Mouse (Mus musculus) ES-Bruce4 (cell line): ENCODE results near the gene Rufy2.

Experiments
- CTCF ChIP-seq: IDR thresholded peaks from one replicate; pipeline ENCODE4 v1.8.1; 2011; ENCODE audit warnings: low read depth, low read length
- EP300 ChIP-seq: IDR thresholded peaks from 2 replicates; pipeline ENCODE4 v1.6.1; 2011; ENCODE audit warnings: low read depth, low read length; ENCODE audit not compliant: insufficient read depth
- POLR2A ChIP-seq: IDR thresholded peaks from one replicate; pipeline ENCODE4 v1.8.1; 2011; ENCODE audit warnings: low read length; ENCODE audit not compliant: insufficient read depth

- no peak for TF ChIP-seq POLR2A
- TF ChIP-seq CTCF = no peak
- TF ChIP-seq EP300 = no peak
Observed at GRCm38 (mm10) chr10:63061266-63061665, 81.2 kb downstream of the Rufy2 start.
